Mouse (Mus musculus): ENCODE measurements around the gene Maats1. TPM values are rescaled to one million over a fixed set of nuclear protein-coding genes. Genes with fewer than 3 reads are reported as not detected.

Maats1 gene
- 0.21 TPM in 1 of 2 replicates, not detected in the other for polyA plus RNA-seq (2014; fragmentation: Nextera tagmentation; extraction: Ambion mirVana)

DNA sequence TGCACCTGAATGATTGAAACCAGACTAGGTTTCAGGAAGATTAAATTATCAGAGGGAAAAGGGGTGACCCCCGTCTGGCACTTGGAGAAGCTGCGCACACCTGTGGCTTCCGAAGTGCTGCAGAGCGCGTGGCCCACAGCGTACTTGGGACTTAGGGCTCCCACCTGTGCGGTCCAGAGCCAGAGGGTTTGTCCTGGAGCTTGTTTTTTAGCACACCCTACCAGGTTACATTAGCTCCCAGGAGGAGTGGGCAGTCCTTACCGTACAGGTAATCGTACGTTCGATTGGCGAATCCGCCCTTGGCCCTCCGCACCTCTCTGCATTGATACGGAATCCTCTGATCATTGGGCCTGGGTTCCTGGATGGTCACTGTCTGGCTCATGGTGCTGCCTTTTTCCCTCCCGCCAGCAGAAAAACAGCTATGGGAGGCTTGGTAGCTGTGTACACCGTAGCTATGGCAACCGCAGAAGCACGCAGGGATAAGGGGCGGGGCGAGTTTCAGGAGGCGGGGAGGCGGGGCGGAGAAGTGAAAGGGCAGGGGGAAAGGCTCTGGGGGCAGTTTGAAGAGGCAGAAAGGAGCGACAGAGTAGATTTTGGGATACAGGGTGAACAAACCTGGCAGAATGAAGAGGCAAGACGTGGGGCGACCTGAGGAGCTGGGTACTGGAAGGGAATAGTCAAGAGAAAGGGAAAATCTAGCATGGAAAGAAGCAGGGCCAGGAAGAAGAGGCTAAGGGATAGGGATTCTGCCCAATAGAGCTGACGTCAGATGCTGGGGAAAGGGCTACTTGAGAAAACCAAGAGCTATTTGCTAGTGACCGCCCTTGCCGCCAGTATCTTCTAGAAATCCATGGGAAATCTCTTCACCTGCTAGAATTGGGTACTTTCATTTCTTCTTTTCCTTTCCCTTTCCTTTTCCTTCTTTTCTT, at the start of gene Maats1:
Gene Maats1 (minus strand): TSS at position 748 of the 929 bp plus-strand sequence.
- Histone ChIP-seq H3K27ac (ENCODE audit: low read depth, low read length) (no peak within 1 kb of the TSS), H3K4me1 (ENCODE audit: control insufficient read depth, insufficient read depth, low read length) (peaks cover 2% of the 10 kb centered on the region; the same call in 1 of the 2 replicates), H3K27me3 (ENCODE audit: control insufficient read depth, insufficient read depth, low read length) (no peaks in the 10 kb centered on the region), H3K4me2 (peak within 1 kb of the TSS; percentile 75), H3K4me3 (ENCODE audit: low read depth, low read length) (peak within 1 kb of the TSS; percentile 41), H3K9me3 (replicated peaks; ENCODE audit: control insufficient read depth, low read length) (no peaks in the 10 kb centered on the region; the same call in 1 of the 2 replicates), H3K36me3 (ENCODE audit: control insufficient read depth, insufficient read depth, low read length) (no peaks in the 10 kb centered on the region), H3K9ac (ENCODE audit: low read depth, low read length) (peak within 1 kb of the TSS; percentile 54)
- 11% methylated on average over 30 of the region's 30 CpGs for WGBS (ENCODE audit: insufficient replicate concordance)
- peak; percentile 64 for ATAC-seq (replicated peaks; ENCODE audit: insufficient number of reproducible peaks, low FRiP score, low TSS enrichment)

DNA sequence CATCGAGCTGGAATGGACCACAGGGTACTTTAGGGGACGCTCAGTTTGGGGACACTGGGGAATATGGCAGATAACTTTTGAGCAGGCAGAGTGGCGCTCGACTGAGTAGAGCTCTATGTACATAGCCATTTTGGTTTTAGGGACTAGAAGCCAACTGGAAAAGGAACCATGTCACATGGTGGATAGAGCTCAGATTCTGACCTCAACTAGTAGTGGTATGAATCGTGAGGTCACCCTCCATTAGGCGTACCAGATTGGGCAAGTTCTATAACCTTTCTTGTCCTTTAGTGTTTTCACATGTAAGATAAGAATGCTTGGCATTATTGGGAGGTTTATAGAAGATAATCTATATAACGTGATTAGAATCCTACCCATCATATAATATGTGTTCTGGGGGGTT, 48.4 kb upstream of the Maats1 start:
- Histone ChIP-seq H3K36me3 (ENCODE audit: control insufficient read depth, insufficient read depth, low read length) (no peaks in the 10 kb centered on the region), H3K4me3 (ENCODE audit: low read depth, low read length) (no peak overlapping the region), H3K9me3 (replicated peaks; ENCODE audit: control insufficient read depth, low read length) (no peaks in the 10 kb centered on the region), H3K27ac (ENCODE audit: low read depth, low read length) (no peak overlapping the region), H3K4me2 (no peak overlapping the region), H3K4me1 (ENCODE audit: control insufficient read depth, insufficient read depth, low read length) (no peaks in the 10 kb centered on the region), H3K9ac (ENCODE audit: low read depth, low read length) (no peak overlapping the region), H3K27me3 (ENCODE audit: control insufficient read depth, insufficient read depth, low read length) (no peaks in the 10 kb centered on the region)
- ATAC-seq (replicated peaks; ENCODE audit: insufficient number of reproducible peaks, low FRiP score, low TSS enrichment): no peak
- whole genome bisulfite sequencing (ENCODE audit: insufficient replicate concordance): 85% methylated on average over 7 of the region's 7 CpGs

DNA sequence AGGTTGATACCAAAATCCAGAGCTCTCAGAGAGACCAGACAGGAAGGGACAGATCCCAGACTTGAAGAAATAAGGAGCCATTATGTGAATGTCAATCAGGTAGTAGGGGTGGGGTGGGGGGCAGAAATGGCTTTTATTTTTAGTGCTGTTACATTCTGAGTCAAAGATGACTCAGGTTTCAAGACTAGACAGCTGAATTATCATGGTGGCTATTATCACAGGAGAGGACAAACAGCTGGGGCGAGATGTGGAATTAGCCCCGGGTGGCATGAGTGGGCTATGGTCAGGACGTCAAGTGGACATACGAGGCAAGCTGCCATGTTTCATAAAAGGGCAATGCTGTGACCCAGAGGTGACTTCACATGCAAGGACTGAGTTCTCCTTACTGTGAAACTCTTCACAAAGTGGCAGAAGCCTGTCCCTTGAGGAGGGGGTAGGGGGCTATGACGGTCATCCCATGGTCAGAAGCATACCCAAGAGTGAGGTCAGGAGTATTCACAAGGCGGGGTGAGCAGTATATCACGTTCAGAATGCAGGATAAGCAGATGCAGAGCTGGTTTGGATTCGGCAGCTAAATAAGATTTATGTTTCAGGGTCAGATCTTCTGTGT, 47.4 kb upstream of the Maats1 start:
- WGBS (ENCODE audit: insufficient replicate concordance): 80% methylated on average over 8 of the region's 8 CpGs
- Histone ChIP-seq H3K4me3 (ENCODE audit: low read depth, low read length) (no peak overlapping the region), H3K36me3 (ENCODE audit: control insufficient read depth, insufficient read depth, low read length) (no peaks in the 10 kb centered on the region), H3K9me3 (replicated peaks; ENCODE audit: control insufficient read depth, low read length) (no peaks in the 10 kb centered on the region), H3K4me2 (no peak overlapping the region), H3K27ac (ENCODE audit: low read depth, low read length) (no peak overlapping the region), H3K27me3 (ENCODE audit: control insufficient read depth, insufficient read depth, low read length) (no peaks in the 10 kb centered on the region), H3K9ac (ENCODE audit: low read depth, low read length) (no peak overlapping the region), H3K4me1 (ENCODE audit: control insufficient read depth, insufficient read depth, low read length) (no peaks in the 10 kb centered on the region)
- no peak for ATAC-seq (replicated peaks; ENCODE audit: insufficient number of reproducible peaks, low FRiP score, low TSS enrichment)

DNA sequence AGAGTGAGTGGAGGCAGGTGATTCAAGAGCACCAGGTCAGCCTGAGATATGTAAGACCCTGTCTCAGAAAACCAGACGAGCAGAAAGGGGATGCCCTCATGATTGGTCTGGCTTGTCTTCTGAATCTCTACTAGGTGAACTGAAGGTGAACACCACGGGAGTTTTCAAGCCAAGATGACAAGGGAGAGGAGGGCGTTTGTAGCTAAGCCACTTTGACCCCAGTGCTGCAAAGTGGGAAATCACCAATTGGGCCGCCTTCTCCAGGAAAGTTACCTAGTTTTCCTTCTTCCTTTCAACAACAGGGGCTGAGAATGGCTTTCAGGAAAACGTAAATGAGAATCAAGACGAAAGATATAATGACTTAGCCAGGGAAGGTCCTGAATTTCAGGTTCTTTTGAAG, 46.8 kb upstream of the Maats1 start:
- no peak overlapping the region for H3K27ac ChIP-seq (ENCODE audit: low read depth, low read length)
- WGBS (ENCODE audit: insufficient replicate concordance): 66% methylated on average over 6 of the region's 6 CpGs

DNA sequence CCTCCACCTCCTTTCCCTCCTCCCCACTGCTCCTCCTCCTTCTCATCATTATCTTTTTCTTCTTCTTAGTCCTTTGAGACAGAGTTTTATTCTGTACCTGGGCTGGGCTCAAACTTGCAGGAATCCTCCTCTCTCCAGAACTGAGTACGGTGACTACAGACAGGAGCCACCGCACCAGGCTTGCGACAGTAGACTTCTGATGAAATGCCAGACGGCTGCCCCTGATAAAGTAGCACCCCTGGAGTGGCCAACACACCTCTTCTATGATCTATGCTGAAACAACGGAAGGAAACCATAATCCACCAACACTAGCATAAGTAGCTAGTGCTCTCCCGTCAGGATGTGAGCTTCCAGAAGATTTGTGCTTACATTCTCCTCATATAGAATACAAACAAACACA, 45.4 kb upstream of the Maats1 start:
- no peaks in the 10 kb centered on the region for H3K9me3 ChIP-seq (replicated peaks; ENCODE audit: control insufficient read depth, low read length)
- ATAC-seq (replicated peaks; ENCODE audit: insufficient number of reproducible peaks, low FRiP score, low TSS enrichment): no peak
- no peak overlapping the region for H3K4me2 ChIP-seq
- H3K36me3 ChIP-seq (ENCODE audit: control insufficient read depth, insufficient read depth, low read length): no peaks in the 10 kb centered on the region
- no peak overlapping the region for H3K27ac ChIP-seq (ENCODE audit: low read depth, low read length)
- WGBS (ENCODE audit: insufficient replicate concordance): 75% methylated on average over 6 of the region's 6 CpGs
- H3K9ac ChIP-seq (ENCODE audit: low read depth, low read length): no peak overlapping the region
- no peaks in the 10 kb centered on the region for H3K4me1 ChIP-seq (ENCODE audit: control insufficient read depth, insufficient read depth, low read length)
- H3K27me3 ChIP-seq (ENCODE audit: control insufficient read depth, insufficient read depth, low read length): no peaks in the 10 kb centered on the region
- H3K4me3 ChIP-seq (ENCODE audit: low read depth, low read length): no peak overlapping the region

More for the DNA sequence above, 46.8 kb upstream of the Maats1 start:
- Histone ChIP-seq H3K9me3 (replicated peaks; ENCODE audit: control insufficient read depth, low read length) (no peaks in the 10 kb centered on the region), H3K36me3 (ENCODE audit: control insufficient read depth, insufficient read depth, low read length) (no peaks in the 10 kb centered on the region), H3K4me3 (ENCODE audit: low read depth, low read length) (no peak overlapping the region), H3K4me2 (no peak overlapping the region), H3K9ac (ENCODE audit: low read depth, low read length) (no peak overlapping the region), H3K4me1 (ENCODE audit: control insufficient read depth, insufficient read depth, low read length) (no peaks in the 10 kb centered on the region), H3K27me3 (ENCODE audit: control insufficient read depth, insufficient read depth, low read length) (no peaks in the 10 kb centered on the region)
- no peak for ATAC-seq (replicated peaks; ENCODE audit: insufficient number of reproducible peaks, low FRiP score, low TSS enrichment)

DNA sequence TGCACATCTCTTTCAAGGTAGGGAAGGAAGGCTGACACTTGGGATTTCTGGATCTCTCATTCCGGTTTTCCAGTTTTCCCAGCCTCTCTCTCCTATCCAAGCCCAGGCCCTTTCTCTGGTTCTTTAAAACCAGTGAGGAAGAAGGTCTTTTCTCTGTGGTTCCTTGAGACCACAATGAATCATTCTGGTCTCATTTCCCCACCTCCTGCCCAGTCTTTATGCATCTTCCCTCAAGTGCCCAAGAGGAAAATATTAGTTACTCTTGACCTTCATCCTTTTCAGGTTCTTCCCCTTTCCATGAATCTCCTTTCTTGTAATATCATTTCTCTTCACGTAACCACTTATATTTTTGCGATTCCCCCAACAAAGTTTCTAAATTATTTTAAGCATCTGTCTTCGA, 43.8 kb upstream of the Maats1 start:
- no peak overlapping the region for H3K4me3 ChIP-seq (ENCODE audit: low read depth, low read length)
- no peaks in the 10 kb centered on the region for H3K36me3 ChIP-seq (ENCODE audit: control insufficient read depth, insufficient read depth, low read length)
- no peak overlapping the region for H3K27ac ChIP-seq (ENCODE audit: low read depth, low read length)
- H3K4me2 ChIP-seq: no peak overlapping the region
- no peak for ATAC-seq (replicated peaks; ENCODE audit: insufficient number of reproducible peaks, low FRiP score, low TSS enrichment)
- no peaks in the 10 kb centered on the region for H3K27me3 ChIP-seq (ENCODE audit: control insufficient read depth, insufficient read depth, low read length)
- H3K9me3 ChIP-seq (replicated peaks; ENCODE audit: control insufficient read depth, low read length): no peaks in the 10 kb centered on the region
- no peak overlapping the region for H3K9ac ChIP-seq (ENCODE audit: low read depth, low read length)
- WGBS (ENCODE audit: insufficient replicate concordance): 88% methylated on average over 4 of the region's 4 CpGs
- H3K4me1 ChIP-seq (ENCODE audit: control insufficient read depth, insufficient read depth, low read length): no peaks in the 10 kb centered on the region

DNA sequence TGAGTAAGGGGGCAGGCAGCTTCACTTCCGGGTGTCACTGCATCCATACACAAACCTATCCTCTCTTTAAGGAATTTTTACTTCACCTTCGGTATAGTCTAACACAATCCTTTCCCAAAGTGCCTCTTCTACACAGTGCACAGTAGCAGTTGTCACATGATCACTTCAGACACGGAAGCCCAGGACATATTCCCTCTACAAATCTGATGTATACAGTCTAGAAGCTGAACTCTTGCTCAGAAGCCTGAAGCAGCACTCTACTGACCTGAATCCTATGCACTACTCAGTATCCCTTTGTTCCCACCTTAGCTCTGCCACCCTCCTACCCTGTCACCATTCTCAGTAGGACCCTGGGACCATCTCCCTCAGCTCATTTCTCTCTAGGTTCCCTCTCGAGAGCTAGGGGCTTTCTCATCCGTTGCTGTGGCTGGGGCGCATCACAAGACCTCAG, 43.3 kb upstream of the Maats1 start:
- 86% methylated on average over 6 of the region's 6 CpGs for WGBS (ENCODE audit: insufficient replicate concordance)
- Histone ChIP-seq H3K27ac (ENCODE audit: low read depth, low read length) (no peak overlapping the region), H3K4me1 (ENCODE audit: control insufficient read depth, insufficient read depth, low read length) (no peaks in the 10 kb centered on the region), H3K27me3 (ENCODE audit: control insufficient read depth, insufficient read depth, low read length) (no peaks in the 10 kb centered on the region), H3K9me3 (replicated peaks; ENCODE audit: control insufficient read depth, low read length) (no peaks in the 10 kb centered on the region), H3K9ac (ENCODE audit: low read depth, low read length) (no peak overlapping the region), H3K4me2 (no peak overlapping the region), H3K36me3 (ENCODE audit: control insufficient read depth, insufficient read depth, low read length) (no peaks in the 10 kb centered on the region), H3K4me3 (ENCODE audit: low read depth, low read length) (no peak overlapping the region)
- ATAC-seq (replicated peaks; ENCODE audit: insufficient number of reproducible peaks, low FRiP score, low TSS enrichment): no peak

DNA sequence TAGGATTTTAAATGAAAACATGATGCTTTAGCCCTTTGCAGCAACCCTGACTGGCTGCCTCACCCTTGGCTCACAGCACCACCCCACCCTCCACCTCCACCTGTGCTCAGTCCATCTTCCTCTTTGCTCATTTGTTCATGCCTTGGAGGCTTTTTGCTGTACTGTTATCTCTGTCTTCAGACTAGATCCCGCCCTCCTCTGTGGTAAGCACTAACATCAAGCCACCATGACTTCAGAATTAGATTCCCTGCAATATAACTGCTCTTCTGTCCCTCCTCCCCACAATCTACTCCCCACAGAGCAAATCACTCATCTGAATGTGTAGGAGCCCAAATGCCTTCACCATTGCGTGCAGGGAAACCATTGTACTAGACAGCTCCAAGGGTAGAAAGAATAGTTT, 41.7 kb upstream of the Maats1 start:
- no peak for ATAC-seq (replicated peaks; ENCODE audit: insufficient number of reproducible peaks, low FRiP score, low TSS enrichment)
- Histone ChIP-seq H3K9me3 (replicated peaks; ENCODE audit: control insufficient read depth, low read length) (no peaks in the 10 kb centered on the region), H3K9ac (ENCODE audit: low read depth, low read length) (no peak overlapping the region), H3K36me3 (ENCODE audit: control insufficient read depth, insufficient read depth, low read length) (no peaks in the 10 kb centered on the region), H3K27ac (ENCODE audit: low read depth, low read length) (no peak overlapping the region), H3K4me1 (ENCODE audit: control insufficient read depth, insufficient read depth, low read length) (no peaks in the 10 kb centered on the region), H3K4me2 (no peak overlapping the region), H3K4me3 (ENCODE audit: low read depth, low read length) (no peak overlapping the region), H3K27me3 (ENCODE audit: control insufficient read depth, insufficient read depth, low read length) (no peaks in the 10 kb centered on the region)
- 73% methylated on average over 2 of the region's 2 CpGs for WGBS (ENCODE audit: insufficient replicate concordance)

Data from heart, embryonic 11.5 days (tissue).